Mouse (Mus musculus) kidney, postnatal 25 days (tissue): Measurements from ENCODE around the gene Agrp.

Experiments used
- DNase-seq, 2 experiments: peaks; one replicate each; pipeline ENCODE4 v3.0.0; 2021; ENCODE audit warnings: mixed read lengths in 2 of 2

The Agrp gene

GRCm38 (mm10) chr8:105636963-105637510 is at the start of gene Agrp:
Agrp (minus strand) TSS chr8:105637393.
- DNase-seq, result peak; percentile 41 to 60

- DNase-seq, result no peak
Measured at GRCm38 (mm10) chr8:105686551-105686950, 49.4 kb upstream of the Agrp start.

- DNase-seq, result peak; percentile 68 to 73
Measured at GRCm38 (mm10) chr8:105685796-105686308, 48.7 kb upstream of the Agrp start, which contains the start of gene Carmil2. Carmil2 (plus strand) TSS chr8:105686274.

GRCm38 (mm10) chr8:105685325-105685724 is 48.1 kb upstream of the Agrp start:
- no peak for DNase-seq

- no peak for DNase-seq
Measured at GRCm38 (mm10) chr8:105677891-105678290, 40.7 kb upstream of the Agrp start.

GRCm38 (mm10) chr8:105661167-105661566 is 24.0 kb upstream of the Agrp start:
- DNase-seq, result peak in 1 of 2 experiments; percentile 36

- DNase-seq, result no peak
Measured at GRCm38 (mm10) chr8:105657641-105658040, 20.4 kb upstream of the Agrp start.

GRCm38 (mm10) chr8:105648929-105649328 is 11.7 kb upstream of the Agrp start:
- no peak for DNase-seq

GRCm38 (mm10) chr8:105645205-105645604 is 8.0 kb upstream of the Agrp start:
- no peak for DNase-seq

GRCm38 (mm10) chr8:105640511-105640910 is 3.3 kb upstream of the Agrp start:
- no peak for DNase-seq

GRCm38 (mm10) chr8:105639835-105640234 is 2.6 kb upstream of the Agrp start:
- DNase-seq, result no peak

- DNase-seq, result no peak
Measured at GRCm38 (mm10) chr8:105638510-105638909, 1.3 kb upstream of the Agrp start.

GRCm38 (mm10) chr8:105637601-105638041 is 428 bp upstream of the Agrp start:
- DNase-seq, result no peak

- DNase-seq, result peak; percentile 92 to 95
Measured at GRCm38 (mm10) chr8:105636018-105636962, 903 bp downstream of the Agrp start, which contains the start of gene Ctcf. Ctcf (plus strand) TSS chr8:105636568.

GRCm38 (mm10) chr8:105635481-105635880 is 1.7 kb downstream of the Agrp start:
- peak in 1 of 2 experiments; percentile 34 for DNase-seq

- DNase-seq, result no peak
Measured at GRCm38 (mm10) chr8:105634771-105635458, 2.3 kb downstream of the Agrp start.

GRCm38 (mm10) chr8:105629337-105629736 is 7.9 kb downstream of the Agrp start:
- no peak for DNase-seq

- no peak for DNase-seq
Measured at GRCm38 (mm10) chr8:105626086-105626485, 11.1 kb downstream of the Agrp start.

- no peak for DNase-seq
Measured at GRCm38 (mm10) chr8:105624831-105625230, 12.4 kb downstream of the Agrp start.

GRCm38 (mm10) chr8:105624401-105624800 is 12.8 kb downstream of the Agrp start:
- DNase-seq, result peak in 1 of 2 experiments; percentile 28

- DNase-seq, result no peak
Measured at GRCm38 (mm10) chr8:105623679-105624245, 13.4 kb downstream of the Agrp start.

GRCm38 (mm10) chr8:105623118-105623517 is 14.1 kb downstream of the Agrp start:
- peak in 1 of 2 experiments; percentile 61 for DNase-seq
